Mouse (Mus musculus) brain, adult 2 months (tissue): ENCODE results near the gene Zfp85.
"Not testable (repeated sequence)": the region's sequence is repeated elsewhere in the genome, so short reads cannot be mapped to it uniquely, and the experiment has no call there.

ENCODE experiments used
- DNase-seq: peaks from one replicate; pipeline ENCODE4 v3.0.0; 2011; ENCODE audit warnings: low read depth, low spot score

Gene Zfp85

GRCm38 (mm10) chr13:67754333-67755306 lies at the start of gene Zfp85:
TSS of gene Zfp85 (minus strand) at chr13:67755228.
- DNase-seq = peak; percentile 91

DNA sequence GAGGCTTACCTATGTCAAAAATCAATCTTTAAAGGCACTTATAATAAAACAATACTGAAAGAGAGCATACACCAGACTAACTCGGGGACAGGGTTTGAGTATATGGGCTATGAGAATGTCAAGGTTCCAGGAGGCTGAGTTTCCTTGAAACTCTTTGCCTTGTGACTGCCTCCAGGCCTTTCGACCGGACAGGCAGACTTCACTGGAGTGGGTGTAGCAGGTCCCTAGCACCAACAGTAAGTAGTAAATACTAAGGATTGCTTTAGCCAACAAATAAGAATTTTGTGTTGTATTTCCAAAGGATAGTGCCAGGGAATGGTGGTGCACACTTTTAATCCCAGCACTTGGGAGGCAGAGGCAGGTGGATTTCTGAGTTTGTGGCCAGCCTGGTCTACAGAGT lies 44.1 kb upstream of the Zfp85 start:
- not testable (repeated sequence) for DNase-seq

GRCm38 (mm10) chr13:67798618-67799017 lies 43.6 kb upstream of the Zfp85 start:
- DNase-seq = no peak

GRCm38 (mm10) chr13:67791921-67792455 lies 37.0 kb upstream of the Zfp85 start:
- no peak for DNase-seq

DNA sequence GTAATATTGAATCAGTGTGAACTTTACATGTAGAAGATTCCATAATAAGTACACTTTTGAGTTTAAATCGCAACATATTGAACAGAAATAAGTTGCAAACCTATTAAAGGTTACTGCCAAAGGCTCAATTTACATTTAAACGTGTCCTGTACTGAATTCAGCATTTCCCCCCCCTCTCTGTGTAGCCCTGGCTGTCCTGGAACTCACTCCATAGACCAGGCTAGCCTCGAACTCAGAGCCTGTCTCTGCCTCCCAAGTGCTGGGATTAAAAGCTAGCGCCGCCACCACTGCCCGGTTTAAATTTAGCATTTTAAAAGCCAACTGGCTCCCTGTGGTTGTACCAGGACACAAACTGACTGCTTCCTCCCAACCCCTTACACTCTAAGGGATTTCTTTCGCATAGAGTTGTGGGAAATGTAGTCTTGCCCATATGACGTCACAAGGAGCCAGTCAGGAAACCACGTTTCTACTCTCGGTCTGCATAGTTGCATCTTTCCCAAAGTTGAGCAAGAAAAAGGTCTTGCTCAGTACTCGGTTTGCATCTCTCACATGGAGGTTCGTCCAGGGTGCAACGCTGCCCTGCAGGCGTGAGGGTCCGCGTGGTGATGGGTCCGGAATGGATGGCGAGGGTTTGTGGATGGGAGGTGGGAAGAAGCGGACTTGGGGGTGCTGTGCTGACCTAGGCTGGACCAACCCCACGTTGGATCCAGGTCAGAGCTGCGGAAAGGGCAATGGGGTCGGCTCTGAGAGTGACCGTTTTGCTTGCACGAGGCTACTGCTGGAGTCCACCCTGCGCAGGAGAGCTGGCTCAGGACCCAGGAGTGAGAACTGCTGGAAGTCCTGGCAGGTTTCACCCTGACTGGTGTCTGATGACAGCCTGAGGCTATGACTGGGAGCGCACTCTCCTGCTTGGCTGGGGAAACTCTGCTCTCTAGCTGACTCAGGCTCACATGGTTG lies 24.5 kb upstream of the Zfp85 start, which contains the start of gene Zfp493:
Zfp493 (plus strand) TSS at position 429 of the 957 bp plus-strand sequence.
- peak; percentile 94 for DNase-seq

DNA sequence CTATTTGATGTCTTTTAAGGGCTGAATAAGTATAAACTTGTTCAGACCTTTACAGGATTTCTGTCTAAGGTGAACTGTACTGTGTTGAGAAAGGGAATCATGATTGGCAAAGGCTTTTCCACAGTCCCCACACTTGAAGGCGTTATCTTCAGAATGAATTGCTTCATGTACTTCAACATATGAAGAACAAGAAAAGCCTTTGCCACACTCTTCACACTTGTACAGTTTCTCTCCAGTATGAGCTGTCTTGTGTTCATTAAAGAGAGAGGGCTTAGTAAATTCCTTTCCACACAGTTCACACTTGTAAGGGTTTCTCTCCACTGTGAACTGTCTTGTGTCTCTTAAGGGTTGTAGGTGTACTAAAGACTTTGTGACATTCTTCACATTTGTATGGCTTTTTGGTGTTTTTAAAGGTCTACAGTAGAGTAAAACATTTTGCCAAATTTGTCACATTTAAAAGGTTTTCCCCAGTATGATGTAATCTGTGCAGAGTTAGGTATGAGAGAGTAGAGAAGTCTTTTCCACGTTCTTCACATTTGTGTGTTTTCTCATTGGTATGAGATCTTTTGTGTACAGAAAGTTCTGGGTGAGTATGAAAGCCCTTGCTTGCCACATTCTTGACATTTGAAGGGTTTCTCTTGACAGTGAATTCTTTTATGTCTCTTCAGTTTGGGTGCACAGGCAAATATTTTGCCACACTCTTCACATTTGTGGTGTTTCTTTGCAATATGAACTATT lies 8.2 kb upstream of the Zfp85 start:
- no peak for DNase-seq

DNA sequence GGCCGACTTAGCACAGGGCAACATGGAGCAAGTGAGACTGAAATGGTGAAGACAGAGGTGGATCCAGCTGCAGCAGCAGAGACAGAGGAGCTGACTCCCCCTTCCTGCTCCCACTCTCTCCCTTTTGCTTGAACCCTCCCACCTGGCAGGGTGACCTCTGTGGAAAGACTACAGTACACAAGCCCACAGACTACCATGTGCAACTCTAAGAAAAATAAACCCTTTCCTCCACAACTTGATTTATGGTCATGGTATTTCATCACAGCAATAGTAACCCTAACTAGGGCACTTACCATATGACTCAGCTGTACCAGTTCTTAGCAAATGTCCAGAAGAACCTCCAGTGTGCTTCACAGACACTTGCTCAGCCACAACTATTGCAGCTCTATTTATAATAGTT lies 4.9 kb upstream of the Zfp85 start:
- no peak for DNase-seq

DNA sequence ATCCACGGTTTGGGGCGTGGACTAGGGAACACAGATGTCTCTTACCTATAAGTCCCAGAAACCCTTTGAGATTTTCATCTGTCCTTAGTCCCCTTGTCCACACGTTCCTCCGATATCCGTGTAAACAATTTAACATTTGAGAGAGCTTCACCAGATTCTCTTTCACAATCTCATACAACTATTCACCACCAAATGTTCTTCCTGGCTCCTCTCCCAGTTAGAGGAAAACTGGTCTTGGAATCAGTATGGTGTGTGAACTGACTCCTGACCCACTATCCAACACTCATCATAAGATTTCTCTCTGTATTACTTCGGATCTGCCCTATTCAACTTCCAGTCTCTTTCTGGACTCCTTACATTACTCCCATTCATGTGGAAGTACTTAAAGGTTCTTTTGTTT lies 733 bp upstream of the Zfp85 start:
- peak; percentile 3 for DNase-seq

DNA sequence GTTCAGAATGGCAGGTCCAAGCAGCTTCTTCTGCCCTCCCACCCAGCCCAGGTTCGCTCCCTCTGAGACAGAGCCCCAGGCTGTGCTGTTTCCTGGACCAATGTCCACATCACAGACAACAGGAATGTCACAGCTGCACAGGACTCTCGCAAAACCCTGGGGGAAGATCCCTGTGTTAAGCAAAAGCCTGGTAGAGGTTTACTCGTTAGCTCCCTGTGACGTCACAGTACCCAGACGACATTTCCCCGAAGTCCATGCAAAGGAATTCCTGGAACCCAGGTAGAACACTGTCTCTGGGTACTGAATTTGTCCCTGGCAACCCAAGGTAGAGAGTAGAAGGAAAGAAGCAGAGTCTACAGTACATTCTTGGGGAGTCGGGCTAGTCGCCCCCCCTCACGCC lies 11.1 kb downstream of the Zfp85 start:
- no peak for DNase-seq

DNA sequence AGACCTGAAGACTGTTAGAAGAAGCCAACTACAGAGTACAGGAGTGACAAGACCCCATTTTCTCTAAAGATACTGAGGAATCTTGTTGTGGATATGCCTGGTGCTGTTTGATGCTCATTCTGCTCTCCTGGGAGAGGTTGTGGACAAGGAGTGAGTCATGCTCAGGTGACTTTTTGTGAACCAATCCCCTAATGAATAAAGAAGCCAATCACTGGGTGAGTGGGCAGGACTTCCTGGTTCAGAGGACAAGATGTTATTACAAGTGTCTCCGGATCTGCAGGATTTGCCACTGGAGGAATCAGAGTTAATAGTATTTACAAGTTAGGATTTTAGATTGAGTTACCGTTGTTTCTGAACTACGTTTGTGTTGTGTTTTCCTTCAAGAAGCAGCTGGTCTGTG lies 12.1 kb downstream of the Zfp85 start:
- no peak for DNase-seq

- not testable (repeated sequence) for DNase-seq
These were observed 20.6 kb downstream of the Zfp85 start for GRCm38 (mm10) chr13:67734391-67734790.

DNA sequence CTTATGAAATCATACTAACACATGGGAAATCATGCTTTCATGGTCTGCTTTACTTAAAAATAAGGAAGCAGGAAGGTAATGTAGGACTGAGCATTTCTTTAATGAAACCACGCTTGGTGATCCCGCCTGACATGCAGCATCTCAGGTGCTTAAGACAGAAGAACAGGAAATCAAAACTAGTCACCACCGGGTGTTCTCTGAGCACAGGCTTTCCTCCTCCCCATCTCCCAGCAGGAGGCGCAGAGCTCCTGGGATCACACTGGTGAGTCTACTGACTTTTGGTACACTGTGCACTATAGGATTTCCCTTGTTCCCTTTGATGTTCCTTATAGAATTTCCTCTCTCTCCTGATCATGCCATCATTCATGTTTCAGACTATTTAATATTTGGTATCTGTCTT lies 25.6 kb downstream of the Zfp85 start:
- DNase-seq = peak; percentile 74

GRCm38 (mm10) chr13:67728641-67729318 lies 26.2 kb downstream of the Zfp85 start, which contains the start of gene Zfp65:
TSS of gene Zfp65 (minus strand) at chr13:67729173.
- DNase-seq = peak; percentile 93

GRCm38 (mm10) chr13:67728106-67728505 lies 26.9 kb downstream of the Zfp85 start:
- DNase-seq = peak; percentile 5

DNA sequence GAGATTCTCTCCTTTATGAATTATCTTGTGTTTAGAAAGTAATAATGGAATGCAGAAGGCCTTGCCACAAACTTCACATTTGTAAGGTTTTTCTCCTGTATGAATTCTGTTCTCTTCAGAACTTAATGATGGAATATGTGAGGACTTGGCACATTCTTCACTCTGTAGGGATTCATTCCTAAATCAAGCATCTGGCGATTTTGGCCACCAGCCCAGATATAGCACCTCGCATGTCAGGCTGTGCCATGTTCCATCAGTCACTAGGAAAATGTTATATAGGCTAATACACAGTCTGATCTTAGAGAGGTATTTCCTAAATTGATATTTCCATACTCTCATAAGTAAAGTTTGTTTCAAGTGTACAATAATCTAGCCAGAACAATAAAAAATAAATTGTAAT lies 29.7 kb downstream of the Zfp85 start:
- DNase-seq = peak; percentile 38

DNA sequence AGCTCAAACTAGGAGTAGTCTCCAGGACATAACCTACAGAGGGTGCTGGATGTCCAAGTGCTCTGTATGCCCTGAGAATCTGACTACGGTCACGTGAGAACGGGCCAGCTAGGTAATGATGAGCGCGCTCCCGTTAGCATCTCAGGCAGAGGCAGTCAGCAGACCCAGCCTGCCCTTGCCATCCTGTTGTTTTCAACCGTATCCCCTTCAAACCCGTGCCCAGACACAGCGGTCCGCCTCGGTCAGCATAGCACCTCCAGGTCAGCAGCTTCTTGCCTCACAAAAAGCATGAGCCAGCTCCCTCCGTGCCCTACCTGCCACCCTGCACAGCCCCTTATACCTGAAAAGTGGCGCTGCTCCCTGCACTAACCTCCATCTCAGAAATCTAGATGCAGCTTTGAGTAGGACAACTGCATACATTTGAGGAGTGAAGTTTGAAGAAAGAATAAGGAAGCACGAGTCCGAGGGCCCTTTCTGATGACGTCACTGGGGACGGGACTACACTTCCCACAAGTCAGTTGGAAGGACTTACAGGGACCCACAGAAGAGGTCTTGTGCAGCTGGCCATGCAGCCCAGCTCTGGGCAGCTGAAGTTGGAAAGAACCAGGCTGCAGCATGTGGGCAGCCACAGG lies 31.1 kb downstream of the Zfp85 start:
- DNase-seq = peak; percentile 98
